Mouse (Mus musculus) liver, postnatal 0 days (tissue): ENCODE data around the gene Ccdc7a.

ENCODE experiments used
- CTCF ChIP-seq: sonication (generic); IDR thresholded peaks from 2 replicates; pipeline ENCODE4 v1.5.1; 2016; ENCODE audit warnings: antibody characterized with exemption, low read depth
- EP300 ChIP-seq: IDR thresholded peaks from 2 replicates; pipeline ENCODE4 v1.6.1; 2016; ENCODE audit warnings: antibody characterized with exemption, low read depth, mild to moderate bottlenecking

DNA sequence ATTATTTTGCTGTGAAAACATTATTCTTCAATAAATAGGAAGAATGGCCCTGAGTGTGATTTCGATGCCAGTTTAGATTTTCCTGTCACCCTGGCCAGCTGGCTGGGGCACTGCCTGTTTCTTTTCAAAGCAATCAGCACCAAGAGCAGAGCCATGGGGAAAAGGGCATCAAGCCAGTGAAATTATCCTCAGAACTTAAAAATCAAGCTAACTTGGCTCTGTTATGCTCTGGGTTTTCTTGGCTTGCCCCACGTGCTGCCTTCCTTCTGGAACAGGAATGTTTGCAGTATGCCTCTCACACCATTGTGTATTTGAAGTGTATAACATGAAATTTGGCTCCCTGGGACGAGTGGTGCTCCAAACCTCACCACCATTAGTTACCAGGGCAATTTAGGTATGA lies 182.6 kb downstream of the Ccdc7a start:
- no peak for TF ChIP-seq CTCF
- no peak for TF ChIP-seq EP300
